In genomic region chr16:32821772-32822449, GRCm38 (mm10) we compare ENCODE assay signal across 12 mouse cellular contexts. TPM values are rescaled to one million over a fixed set of nuclear protein-coding genes. Genes with fewer than 3 reads are reported as not detected.
DNase-seq lines count a peak whose midpoint lies in the region; ATAC-seq and TF ChIP-seq lines count a peak whose summit lies in the region.
"Had no signal": no experiment of that assay in that cellular context is flagged by ENCODE, and none has a peak within 500 bp of the region (broad histone marks: within the 10 kb centered on the region; RNA-seq: fewer than 3 reads in every experiment).

No protein-coding gene starts in this region.

- no peak for TF ChIP-seq CTCF in lung, embryonic 14.5 days (IDR thresholded peaks at IDR 0.05; ENCODE audit: low read depth)

- DNase-seq in urinary bladder, postnatal 25 days (ENCODE audit: low spot score) = peak; percentile 30
- no peak for DNase-seq in urinary bladder, postnatal 10 days (ENCODE audit: low spot score)
- peak; percentile 76 to 78 for DNase-seq in heart, adult 9 months (ENCODE audit: low spot score in 2 of 2)
- DNase-seq in lung, embryonic 14.5 days = peak; percentile 44
- DNase-seq in thymus, postnatal 10 days (ENCODE audit: low spot score in 2 of 2) = no peak
- no peak for DNase-seq in thymus, postnatal 0 days (ENCODE audit: low spot score)
- DNase-seq: cerebellum, adult 9-11 months had no signal

- no peak overlapping the region for H3K4me2 ChIP-seq in lung, embryonic 14.5 days
- no peak overlapping the region for H3K4me2 ChIP-seq in forebrain, embryonic 13.5 days
- H3K4me2 ChIP-seq: neural tube, embryonic 12.5 days had no signal

- H3K27ac ChIP-seq in lung, embryonic 14.5 days (ENCODE audit: low read depth) = peak overlapping the region; percentile 47; the same call in 1 of the 2 replicates
- no peak overlapping the region for H3K27ac ChIP-seq in forebrain, embryonic 13.5 days
- H3K27ac ChIP-seq: neural tube, embryonic 12.5 days had no signal

- H3K4me3 ChIP-seq in lung, embryonic 14.5 days (ENCODE audit: low read depth, low read length) = no peak overlapping the region
- no peak overlapping the region for H3K4me3 ChIP-seq in forebrain, embryonic 13.5 days
- H3K4me3 ChIP-seq: neural tube, embryonic 12.5 days had no signal

- H3K9ac ChIP-seq in lung, embryonic 14.5 days = no peak overlapping the region
- no peak overlapping the region for H3K9ac ChIP-seq in forebrain, embryonic 13.5 days
- H3K9ac ChIP-seq: neural tube, embryonic 12.5 days had no signal

- H3K36me3 ChIP-seq in lung, embryonic 14.5 days (ENCODE audit: insufficient read depth) = peaks cover 35% of the 10 kb centered on the region
- H3K36me3 ChIP-seq in forebrain, embryonic 13.5 days (ENCODE audit: poor library complexity, severe bottlenecking) = peaks cover 52% of the 10 kb centered on the region

- no peaks in the 10 kb centered on the region for H3K4me1 ChIP-seq in lung, embryonic 14.5 days (ENCODE audit: insufficient read depth)
- no peaks in the 10 kb centered on the region for H3K4me1 ChIP-seq in forebrain, embryonic 13.5 days
- H3K4me1 ChIP-seq: neural tube, embryonic 12.5 days had no signal

- WGBS in lung, embryonic 14.5 days = 26% methylated on average over 10 of the region's 10 CpGs
- WGBS in forebrain, embryonic 13.5 days = 81% methylated on average over 10 of the region's 10 CpGs

- ATAC-seq in lung, embryonic 14.5 days (ENCODE audit: insufficient read depth) = peak; percentile 54; the same call in 1 of the 2 replicates
- ATAC-seq in forebrain, embryonic 13.5 days = no peak
- ATAC-seq: Patski had no signal

- no peaks in the 10 kb centered on the region for H3K27me3 ChIP-seq in lung, embryonic 14.5 days (ENCODE audit: insufficient read depth, low read length)
- H3K27me3 ChIP-seq in forebrain, embryonic 13.5 days = no peaks in the 10 kb centered on the region
- H3K27me3 ChIP-seq: neural tube, embryonic 12.5 days; Patski had no signal

- no peaks in the 10 kb centered on the region for H3K9me3 ChIP-seq in lung, embryonic 14.5 days (ENCODE audit: low read depth, low read length)
- H3K9me3 ChIP-seq in forebrain, embryonic 13.5 days (replicated peaks) = no peaks in the 10 kb centered on the region
- H3K9me3 ChIP-seq: neural tube, embryonic 12.5 days had no signal

RNA-seq across cellular contexts. Expression of gene Smbd1, which starts 11.6 kb away (rescaled TPM):
- not detected in 2 replicates for polyA plus RNA-seq in lung, embryonic 14.5 days (2014; fragmentation: Nextera tagmentation; extraction: Ambion mirVana)
- 0.29 TPM in 1 of 2 replicates, not detected in the other for polyA plus RNA-seq in thymus, postnatal 0 days (2015; fragmentation: Nextera tagmentation; extraction: Ambion mirVana)
- not detected in 2 replicates for polyA plus RNA-seq in forebrain, embryonic 13.5 days (2015; fragmentation: Nextera tagmentation; extraction: Ambion mirVana)
- polyA plus RNA-seq: limb, embryonic 11.5 days; neural tube, embryonic 12.5 days; Patski; testis, adult 2 months had no signal

RNA-seq across cellular contexts. Expression of gene Muc20, which starts 24.7 kb away (rescaled TPM):
- not detected in 2 replicates for polyA plus RNA-seq in lung, embryonic 14.5 days (2014; fragmentation: Nextera tagmentation; extraction: Ambion mirVana)
- polyA plus RNA-seq in thymus, postnatal 0 days (2015; fragmentation: Nextera tagmentation; extraction: Ambion mirVana) = 0.10 and 0.13 TPM in 2 replicates
- polyA plus RNA-seq in forebrain, embryonic 13.5 days (2015; fragmentation: Nextera tagmentation; extraction: Ambion mirVana) = not detected in 2 replicates
- polyA plus RNA-seq: limb, embryonic 11.5 days; neural tube, embryonic 12.5 days had no signal

RNA-seq across cellular contexts. Expression of gene Fyttd1, which starts 55.4 kb away (rescaled TPM):
- 133 and 134 TPM in 2 replicates for polyA plus RNA-seq in lung, embryonic 14.5 days (2014; fragmentation: Nextera tagmentation; extraction: Ambion mirVana)
- polyA plus RNA-seq in thymus, postnatal 0 days (2015; fragmentation: Nextera tagmentation; extraction: Ambion mirVana) = 82.7 and 84.2 TPM in 2 replicates
- 103 and 119 TPM in 2 replicates for polyA plus RNA-seq in forebrain, embryonic 13.5 days (2015; fragmentation: Nextera tagmentation; extraction: Ambion mirVana)

RNA-seq across cellular contexts. Expression of gene Rubcn, which starts 55.7 kb away (rescaled TPM):
- polyA plus RNA-seq in lung, embryonic 14.5 days (2014; fragmentation: Nextera tagmentation; extraction: Ambion mirVana) = 18.2 and 18.6 TPM in 2 replicates
- polyA plus RNA-seq in thymus, postnatal 0 days (2015; fragmentation: Nextera tagmentation; extraction: Ambion mirVana) = 9.9 and 10.0 TPM in 2 replicates
- polyA plus RNA-seq in forebrain, embryonic 13.5 days (2015; fragmentation: Nextera tagmentation; extraction: Ambion mirVana) = 22.3 and 25.0 TPM in 2 replicates

Comparison
In these comparisons a context has a peak if more than half of its experiments do, and no peak if none do; other contexts are left out.
1. DNase-seq: peak in urinary bladder, postnatal 25 days (single experiment), heart, adult 9 months (2 of 2) and lung, embryonic 14.5 days (single experiment); none in urinary bladder, postnatal 10 days (single experiment), thymus, postnatal 10 days (0 of 2) and thymus, postnatal 0 days (single experiment).